Mouse (Mus musculus): ENCODE measurements around the gene Zbtb34.

The Zbtb34 gene

GRCm38 (mm10) chr2:33445741-33446140, 14.6 kb upstream of the Zbtb34 start:
- no peak for DNase-seq

GRCm38 (mm10) chr2:33444862-33445261, 13.7 kb upstream of the Zbtb34 start:
- no peak for DNase-seq

GRCm38 (mm10) chr2:33444358-33444757, 13.2 kb upstream of the Zbtb34 start:
- peak; percentile 96 for DNase-seq

- DNase-seq, result no peak
Observed at GRCm38 (mm10) chr2:33442701-33443100, 11.6 kb upstream of the Zbtb34 start.

- no peak for DNase-seq
Observed at GRCm38 (mm10) chr2:33440893-33441292, 9.8 kb upstream of the Zbtb34 start.

GRCm38 (mm10) chr2:33439980-33440670, 9.0 kb upstream of the Zbtb34 start:
- no peak for DNase-seq

- no peak for DNase-seq
Observed at GRCm38 (mm10) chr2:33439471-33439881, 8.4 kb upstream of the Zbtb34 start.

- no peak for DNase-seq
Observed at GRCm38 (mm10) chr2:33438377-33438776, 7.3 kb upstream of the Zbtb34 start.

- DNase-seq, result no peak
Observed at GRCm38 (mm10) chr2:33437184-33437583, 6.1 kb upstream of the Zbtb34 start.

- peak; percentile 54 for DNase-seq
Observed at GRCm38 (mm10) chr2:33436035-33436580, 5.0 kb upstream of the Zbtb34 start.

GRCm38 (mm10) chr2:33435036-33435650, 4.0 kb upstream of the Zbtb34 start:
- no peak for DNase-seq

GRCm38 (mm10) chr2:33432877-33433276, 1.8 kb upstream of the Zbtb34 start:
- DNase-seq, result peak; percentile 77

- DNase-seq, result no peak
Observed at GRCm38 (mm10) chr2:33430081-33430770, 898 bp downstream of the Zbtb34 start.

GRCm38 (mm10) chr2:33429339-33429738, 1.8 kb downstream of the Zbtb34 start:
- DNase-seq, result peak; percentile 73

- DNase-seq, result peak; percentile 45
Observed at GRCm38 (mm10) chr2:33426640-33427398, 4.3 kb downstream of the Zbtb34 start.

GRCm38 (mm10) chr2:33417454-33417853, 13.7 kb downstream of the Zbtb34 start:
- DNase-seq, result no peak

- no peak for DNase-seq
Observed at GRCm38 (mm10) chr2:33414019-33414418, 17.1 kb downstream of the Zbtb34 start.

GRCm38 (mm10) chr2:33412111-33412510, 19.0 kb downstream of the Zbtb34 start:
- no peak for DNase-seq

GRCm38 (mm10) chr2:33403511-33404003, 27.6 kb downstream of the Zbtb34 start:
- DNase-seq, result no peak

GRCm38 (mm10) chr2:33402638-33403037, 28.5 kb downstream of the Zbtb34 start:
- DNase-seq, result no peak

GRCm38 (mm10) chr2:33402236-33402635, 28.9 kb downstream of the Zbtb34 start:
- peak; percentile 84 for DNase-seq

GRCm38 (mm10) chr2:33401217-33401616, 29.9 kb downstream of the Zbtb34 start:
- DNase-seq, result no peak

GRCm38 (mm10) chr2:33400541-33400940, 30.6 kb downstream of the Zbtb34 start:
- no peak for DNase-seq
